ENCODE assay signal across 9 mouse cellular contexts in genomic region chr17:35549437-35550142, GRCm38 (mm10). TPM values are rescaled to one million over a fixed set of nuclear protein-coding genes. Genes with fewer than 3 reads are reported as not detected.
DNase-seq lines count a peak whose midpoint lies in the region; ATAC-seq and TF ChIP-seq lines count a peak whose summit lies in the region.
"Had no signal": no experiment of that assay in that cellular context is flagged by ENCODE, and none has a peak within 500 bp of the region (broad histone marks: within the 10 kb centered on the region; RNA-seq: fewer than 3 reads in every experiment).

No protein-coding gene starts in this region.

- H3K36me3 ChIP-seq in C2C12 (ENCODE audit: control insufficient read depth, insufficient read depth) = no peaks in the 10 kb centered on the region
- H3K36me3 ChIP-seq: midbrain, embryonic 12.5 days had no signal

- no peaks in the 10 kb centered on the region for H3K79me2 ChIP-seq in C2C12 (ENCODE audit: control insufficient read depth, insufficient read depth)

- TF ChIP-seq CTCF in C2C12 (IDR thresholded peaks at IDR 0.05; ENCODE audit: control insufficient read depth, insufficient read depth, insufficient read length) = no peak

- peak overlapping the region; percentile 42 for H3ac ChIP-seq in C2C12 (ENCODE audit: control insufficient read depth, insufficient read length, low read depth)

- peak; percentile 72 for ATAC-seq in frontal cortex, adult (ENCODE audit: low TSS enrichment)
- no peak for ATAC-seq in megakaryocyte progenitor cell, adult 5-6 weeks (replicated peaks; ENCODE audit: poor library complexity)

- intact Hi-C loops in heart, postnatal 36 days (cut with DNase I) = no loop called here

- H3K27me3 ChIP-seq in C2C12 (ENCODE audit: control insufficient read depth, insufficient read depth, insufficient read length) = no peaks in the 10 kb centered on the region
- H3K27me3 ChIP-seq: midbrain, embryonic 12.5 days had no signal

- no peaks in the 10 kb centered on the region for H3K79me3 ChIP-seq in C2C12 (ENCODE audit: low read depth)

- peak; percentile 85 for DNase-seq in adrenal gland, postnatal 25 days
- DNase-seq in heart, postnatal 36 days = peak; percentile 78 to 83
- peak; percentile 64 to 70 for DNase-seq in layer of hippocampus, postnatal 14 days (ENCODE audit: low spot score in 2 of 2)
- peak; percentile 76 for DNase-seq in lung, postnatal 25 days (ENCODE audit: low spot score)
- peak; percentile 89 for DNase-seq in testis, postnatal 14 days (ENCODE audit: low spot score)

- H3K4me3 ChIP-seq in C2C12 (ENCODE audit: insufficient read depth, poor library complexity, severe bottlenecking) = peak overlapping the region; percentile 15
- H3K4me3 ChIP-seq: midbrain, embryonic 12.5 days had no signal

TF ChIP-seq in C2C12, 6 proteins besides CTCF, POLR2A, EP300 and RAD21:
- TF ChIP-seq FOSL1 (IDR thresholded peaks at IDR 0.05; ENCODE audit: insufficient read depth, low read length, poor library complexity, severe bottlenecking) (no peak), USF1 (IDR thresholded peaks at IDR 0.05; ENCODE audit: low read depth) (peak; percentile 40), MAX (IDR thresholded peaks at IDR 0.05) (no peak), MYOD1 (IDR thresholded peaks at IDR 0.05; ENCODE audit: control insufficient read depth, insufficient read length, low read depth) (peak; percentile 2), CEBPB (IDR thresholded peaks at IDR 0.05; ENCODE audit: low read depth) (peak; percentile 9), MYOG (IDR thresholded peaks at IDR 0.05; ENCODE audit: control insufficient read depth, extremely low read depth, insufficient read length) (no peak)

RNA-seq across cellular contexts. Expression of gene Cdsn, which starts 2.3 kb away (rescaled TPM):
- 2.0 TPM for polyA plus RNA-seq in C2C12 (2012; fragmentation: generic; extraction: Trizol)
- total RNA-seq in adrenal gland, postnatal 25 days (2021) = 0.43 TPM in 2 replicates
- total RNA-seq in heart, postnatal 36 days (2021) = under 1 TPM; 0.19 to 0.39 TPM
- under 1 TPM; 0.14 to 0.44 TPM for total RNA-seq in layer of hippocampus, postnatal 14 days (2021)
- total RNA-seq in megakaryocyte progenitor cell, adult 5-6 weeks (2015) = not detected in 2 replicates
- total RNA-seq in megakaryocyte progenitor cell, adult 5-6 weeks (2017) = not detected in 2 replicates

RNA-seq across cellular contexts. Expression of gene Psors1c2, which starts 16.6 kb away (rescaled TPM):
- polyA plus RNA-seq in C2C12 (2012; fragmentation: generic; extraction: Trizol) = 0.08 TPM
- total RNA-seq in adrenal gland, postnatal 25 days (2021) = not detected in 2 replicates
- not detected for total RNA-seq in heart, postnatal 36 days (2021)
- under 1 TPM in 1 of 2 experiments, not detected in 1; 0.55 TPM for total RNA-seq in layer of hippocampus, postnatal 14 days (2021)
- total RNA-seq in megakaryocyte progenitor cell, adult 5-6 weeks (2015) = not detected in 2 replicates
- not detected in 2 replicates for total RNA-seq in megakaryocyte progenitor cell, adult 5-6 weeks (2017)

RNA-seq across cellular contexts. Expression of gene 2300002M23Rik, which starts 17.7 kb away (rescaled TPM):
- polyA plus RNA-seq in C2C12 (2012; fragmentation: generic; extraction: Trizol) = not detected
- total RNA-seq in adrenal gland, postnatal 25 days (2021) = not detected in 2 replicates
- total RNA-seq in heart, postnatal 36 days (2021) = not detected
- total RNA-seq in layer of hippocampus, postnatal 14 days (2021) = not detected
- total RNA-seq in megakaryocyte progenitor cell, adult 5-6 weeks (2015) = not detected in 2 replicates
- total RNA-seq in megakaryocyte progenitor cell, adult 5-6 weeks (2017) = not detected in 2 replicates
- polyA plus RNA-seq: midbrain, embryonic 12.5 days had no signal

RNA-seq across cellular contexts. Expression of gene Cchcr1, which starts 32.7 kb away (rescaled TPM):
- polyA plus RNA-seq in C2C12 (2012; fragmentation: generic; extraction: Trizol) = 15.9 TPM
- 15.7 and 16.6 TPM in 2 replicates for total RNA-seq in adrenal gland, postnatal 25 days (2021)
- total RNA-seq in heart, postnatal 36 days (2021) = 1 to 10 TPM; 2.3 to 2.9 TPM
- 1 to 10 TPM; 6.1 to 6.5 TPM for total RNA-seq in layer of hippocampus, postnatal 14 days (2021)
- 1.1 and 1.9 TPM in 2 replicates for total RNA-seq in megakaryocyte progenitor cell, adult 5-6 weeks (2015)
- total RNA-seq in megakaryocyte progenitor cell, adult 5-6 weeks (2017) = 4.0 and 5.6 TPM in 2 replicates

RNA-seq across cellular contexts. Expression of gene Tcf19, which starts 33.0 kb away (rescaled TPM):
- 46.7 TPM for polyA plus RNA-seq in C2C12 (2012; fragmentation: generic; extraction: Trizol)
- 16.0 and 21.2 TPM in 2 replicates for total RNA-seq in adrenal gland, postnatal 25 days (2021)
- 1 to 10 TPM; 3.4 to 5.2 TPM for total RNA-seq in heart, postnatal 36 days (2021)
- total RNA-seq in layer of hippocampus, postnatal 14 days (2021) = 1 to 10 TPM; 5.3 to 6.5 TPM
- total RNA-seq in megakaryocyte progenitor cell, adult 5-6 weeks (2015) = 23.3 and 23.8 TPM in 2 replicates
- 8.5 and 8.7 TPM in 2 replicates for total RNA-seq in megakaryocyte progenitor cell, adult 5-6 weeks (2017)
